Mouse (Mus musculus): ENCODE measurements at regions not wholly inside any gene's neighbourhood (a gene's known extent, or its start where the extent isn't known, plus 50 kb on each side); places are given as distances from the start of the nearest gene placed in this dataset.
A peak's percentile ranks its signal among the peaks of the same experiment; 100 is the strongest.

- no peak for DNase-seq
Observed at GRCm38 (mm10) chr17:75707687-75708086, 155.9 kb upstream of the Fam98a start.

GRCm38 (mm10) chr17:75705357-75705756 lies 153.6 kb upstream of the Fam98a start:
- no peak for DNase-seq

- no peak for DNase-seq
Observed at GRCm38 (mm10) chr17:75703865-75704264, 152.1 kb upstream of the Fam98a start.

- DNase-seq, result no peak
Observed at GRCm38 (mm10) chr17:75696729-75697103, 145.0 kb upstream of the Fam98a start.

- DNase-seq, result no peak
Observed at GRCm38 (mm10) chr17:75696103-75696728, 144.5 kb upstream of the Fam98a start.

- no peak for DNase-seq
Observed at GRCm38 (mm10) chr17:75685927-75686326, 134.2 kb upstream of the Fam98a start.

- DNase-seq, result no peak
Observed at GRCm38 (mm10) chr17:75646982-75647381, 95.2 kb upstream of the Fam98a start.

- DNase-seq, result no peak
Observed at GRCm38 (mm10) chr17:75644698-75645097, 93.0 kb upstream of the Fam98a start.

GRCm38 (mm10) chr17:75642311-75642710 lies 90.6 kb upstream of the Fam98a start:
- no peak for DNase-seq

GRCm38 (mm10) chr17:75641010-75641498 lies 89.3 kb upstream of the Fam98a start:
- no peak for DNase-seq

GRCm38 (mm10) chr17:75640575-75640974 lies 88.8 kb upstream of the Fam98a start:
- no peak for DNase-seq

- no peak for DNase-seq
Observed at GRCm38 (mm10) chr17:75629857-75630256, 78.1 kb upstream of the Fam98a start.

- DNase-seq, result peak; percentile 5
Observed at GRCm38 (mm10) chr17:75619472-75619871, 67.7 kb upstream of the Fam98a start.

GRCm38 (mm10) chr17:75618514-75618913 lies 66.8 kb upstream of the Fam98a start:
- no peak for DNase-seq

GRCm38 (mm10) chr17:75617280-75617679 lies 65.5 kb upstream of the Fam98a start:
- DNase-seq, result peak; percentile 7

- peak; percentile 36 for DNase-seq
Observed at GRCm38 (mm10) chr17:75615335-75615734, 63.6 kb upstream of the Fam98a start.

- no peak for DNase-seq
Observed at GRCm38 (mm10) chr17:75603417-75604086, 51.8 kb upstream of the Fam98a start.

Data from kidney, adult 18-20 months (tissue).